Comparison of ENCODE assay signal across 15 mouse cellular contexts in the genomic region with DNA sequence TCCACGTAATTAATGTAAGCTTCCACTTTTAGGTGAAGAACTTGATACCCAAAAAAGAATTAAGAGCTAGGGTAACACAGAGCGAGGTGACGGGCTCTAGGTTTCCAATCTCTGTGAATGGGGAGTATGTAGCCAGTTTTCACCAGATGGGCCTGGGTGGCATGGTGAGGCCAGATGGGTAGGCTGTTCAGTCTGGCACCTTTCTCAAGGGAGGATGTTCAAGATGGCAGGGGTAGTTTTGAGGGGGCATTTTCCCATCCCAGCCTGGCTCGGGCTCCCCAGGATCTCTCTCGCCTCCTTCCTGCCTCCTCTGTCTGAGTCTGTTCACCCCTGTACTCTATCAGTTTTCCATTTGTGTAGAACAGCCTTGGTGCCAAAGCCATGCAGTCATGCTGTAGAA.
"Had no signal": no experiment of that assay in that cellular context is flagged by ENCODE, and none has a peak within 500 bp of the region (broad histone marks: within the 10 kb centered on the region; RNA-seq: fewer than 3 reads in every experiment).

No protein-coding gene starts in this region.

- H3K9me3 ChIP-seq: limb, embryonic 12.5 days; liver, embryonic 13.5 days; lung, embryonic 15.5 days; midbrain, embryonic 12.5 days; neural tube, embryonic 13.5 days had no signal

- H3K27ac ChIP-seq: kidney, postnatal 0 days; limb, embryonic 12.5 days; liver, embryonic 13.5 days; lung, embryonic 15.5 days; midbrain, embryonic 12.5 days; neural tube, embryonic 13.5 days had no signal

- H3K27me3 ChIP-seq: limb, embryonic 12.5 days; liver, embryonic 13.5 days; lung, embryonic 15.5 days; neural tube, embryonic 13.5 days had no signal

- H3K36me3 ChIP-seq: liver, embryonic 13.5 days; lung, embryonic 15.5 days; midbrain, embryonic 12.5 days; neural tube, embryonic 13.5 days had no signal

- H3K4me3 ChIP-seq: limb, embryonic 12.5 days; liver, embryonic 13.5 days; lung, embryonic 15.5 days; midbrain, embryonic 12.5 days; neural tube, embryonic 13.5 days had no signal

- DNase-seq: kidney, adult 11 months; kidney, adult 9 months; kidney, postnatal 4 days; liver; liver, embryonic 13.5 days; liver, postnatal 0 days; retina, postnatal 1 day; right cerebral cortex, postnatal 14 days; thymus, postnatal 36 days had no signal

- H3K4me1 ChIP-seq: liver, embryonic 13.5 days had no signal

- ATAC-seq: liver, postnatal 0 days; midbrain, embryonic 16.5 days had no signal

- H3K9ac ChIP-seq: limb, embryonic 12.5 days; liver, embryonic 13.5 days; liver, postnatal 0 days; lung, embryonic 15.5 days; midbrain, embryonic 12.5 days; neural tube, embryonic 13.5 days had no signal

- H3K4me2 ChIP-seq: limb, embryonic 12.5 days; liver, embryonic 13.5 days; lung, embryonic 15.5 days; midbrain, embryonic 12.5 days; neural tube, embryonic 13.5 days had no signal
